Mouse (Mus musculus): ENCODE data around the gene Icos. TPM values are rescaled to one million over a fixed set of nuclear protein-coding genes. Genes with fewer than 3 reads are reported as not detected.

The Icos gene
- 0.36 and 0.50 TPM in 2 replicates for polyA plus RNA-seq (2015; fragmentation: Nextera tagmentation; extraction: Ambion mirVana)

DNA sequence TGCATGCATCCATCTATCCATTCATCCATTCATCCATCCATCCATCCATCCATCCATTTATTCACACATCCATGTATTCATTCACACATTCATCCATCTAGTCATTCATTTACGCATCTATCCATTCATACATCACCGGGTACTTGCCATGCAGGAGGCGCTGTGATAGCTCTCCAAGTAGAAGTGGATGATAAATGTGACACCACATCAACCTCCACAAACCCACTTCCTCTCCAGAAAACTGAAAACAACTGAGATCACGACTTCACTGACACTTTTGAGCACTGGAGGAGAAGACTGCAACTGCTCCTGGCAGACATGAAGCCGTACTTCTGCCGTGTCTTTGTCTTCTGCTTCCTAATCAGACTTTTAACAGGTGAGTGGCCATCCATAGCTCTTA lies at the start of gene Icos:
Icos (plus strand) TSS at position 287 of the 400 bp plus-strand sequence.
- Histone ChIP-seq H3K9ac (no peak within 1 kb of the TSS), H3K4me1 (0 out of 2 replicates have a peak, but pooled peaks cover 2% of the 10 kb centered on the region), H3K27ac (no peak within 1 kb of the TSS), H3K4me2 (no peak within 1 kb of the TSS), H3K4me3 (no peak within 1 kb of the TSS), H3K9me3 (no peaks in the 10 kb centered on the region), H3K36me3 (no peaks in the 10 kb centered on the region), H3K27me3 (no peaks in the 10 kb centered on the region)
- no peak for ATAC-seq (ENCODE audit: insufficient number of reproducible peaks, low FRiP score, low TSS enrichment, low read depth)
- WGBS = 84% methylated on average over 6 of the region's 6 CpGs

DNA sequence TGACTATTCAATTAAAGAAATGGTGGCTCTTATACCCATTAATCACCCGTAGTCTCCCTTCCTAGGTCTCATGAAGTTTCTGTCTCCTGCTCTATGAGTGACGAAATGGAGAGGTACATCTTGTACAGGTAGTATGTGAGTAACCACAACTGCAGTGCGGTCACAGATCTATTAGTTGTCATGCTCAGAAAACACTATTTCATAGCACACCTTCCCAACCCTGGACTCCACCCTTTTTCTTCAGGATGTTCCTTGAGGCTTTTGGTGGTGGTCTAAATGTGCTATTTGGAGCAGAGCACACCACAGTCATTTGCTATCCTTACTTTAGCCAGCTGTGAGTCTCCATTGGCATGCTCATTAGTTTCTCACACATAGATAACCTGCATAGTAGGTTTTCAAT lies 48.7 kb upstream of the Icos start:
- no peaks in the 10 kb centered on the region for H3K36me3 ChIP-seq
- ATAC-seq (ENCODE audit: insufficient number of reproducible peaks, low FRiP score, low TSS enrichment, low read depth) = no peak
- no peak overlapping the region for H3K27ac ChIP-seq
- 89% methylated on average over 3 of the region's 3 CpGs for WGBS
- H3K4me1 ChIP-seq = no peaks in the 10 kb centered on the region
- no peak overlapping the region for H3K9ac ChIP-seq
- no peak overlapping the region for H3K4me2 ChIP-seq
- H3K9me3 ChIP-seq = no peaks in the 10 kb centered on the region
- H3K27me3 ChIP-seq = no peaks in the 10 kb centered on the region
- H3K4me3 ChIP-seq = no peak overlapping the region

DNA sequence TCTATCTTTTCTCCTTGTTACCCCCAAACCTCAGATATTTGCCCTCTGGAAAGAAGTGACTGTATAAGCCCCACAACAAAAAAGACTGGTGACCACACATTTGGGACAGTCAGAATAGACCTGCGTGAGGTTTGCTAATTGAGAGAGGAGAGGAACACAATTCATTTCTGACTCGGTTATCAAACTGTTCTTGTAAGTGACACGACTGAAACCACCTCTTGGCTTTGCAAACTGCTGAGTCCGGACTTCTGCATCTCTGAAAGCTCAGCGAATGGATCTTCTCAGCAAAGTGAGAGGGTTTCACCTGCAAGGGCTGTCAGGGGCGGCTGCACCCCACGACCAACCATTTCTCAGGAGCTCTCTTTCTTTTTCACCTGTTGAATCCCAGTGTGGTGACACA lies 47.3 kb upstream of the Icos start:
- Histone ChIP-seq H3K4me3 (no peak overlapping the region), H3K27me3 (no peaks in the 10 kb centered on the region), H3K9me3 (no peaks in the 10 kb centered on the region), H3K27ac (no peak overlapping the region), H3K36me3 (no peaks in the 10 kb centered on the region), H3K9ac (no peak overlapping the region), H3K4me1 (no peaks in the 10 kb centered on the region), H3K4me2 (no peak overlapping the region)
- 78% methylated on average over 7 of the region's 7 CpGs for WGBS
- ATAC-seq (ENCODE audit: insufficient number of reproducible peaks, low FRiP score, low TSS enrichment, low read depth) = no peak

DNA sequence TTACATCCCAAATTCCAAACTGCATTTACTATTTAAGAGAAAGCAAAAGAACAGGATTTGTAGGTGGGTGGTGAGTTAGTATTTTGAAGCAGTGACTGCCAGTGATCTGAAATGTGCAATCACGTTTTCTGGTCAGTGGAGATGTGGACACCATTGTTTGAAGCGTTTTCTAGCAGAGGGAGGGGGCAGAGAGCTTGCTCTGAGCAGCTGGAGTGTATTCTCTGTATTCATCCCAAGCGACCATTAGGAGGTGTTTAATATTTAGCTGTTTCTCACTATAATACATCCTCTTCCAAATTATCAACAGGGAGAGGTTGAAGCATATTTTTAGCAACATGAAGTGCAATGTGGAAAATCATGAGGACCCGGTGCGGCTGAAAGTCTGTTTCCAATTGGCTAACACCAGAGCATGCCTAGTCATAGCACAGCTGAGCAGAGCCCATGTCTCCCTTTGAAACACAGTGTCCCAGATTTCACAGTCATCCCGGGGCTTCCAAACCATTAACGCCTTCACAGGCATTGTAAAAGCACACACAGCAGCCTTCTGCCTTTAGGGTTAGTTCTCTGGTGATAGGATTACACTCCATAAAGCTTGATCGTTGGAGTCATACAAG lies 41.7 kb upstream of the Icos start:
- Histone ChIP-seq H3K4me1 (peaks cover 3% of the 10 kb centered on the region; the same call in 1 of the 2 replicates), H3K27ac (no peak overlapping the region), H3K4me2 (no peak overlapping the region), H3K27me3 (no peaks in the 10 kb centered on the region; the same call in 1 of the 2 replicates), H3K9me3 (no peaks in the 10 kb centered on the region), H3K4me3 (no peak overlapping the region), H3K36me3 (no peaks in the 10 kb centered on the region), H3K9ac (no peak overlapping the region)
- no peak for ATAC-seq (ENCODE audit: insufficient number of reproducible peaks, low FRiP score, low TSS enrichment, low read depth)
- WGBS = 29% methylated on average over 8 of the region's 8 CpGs

DNA sequence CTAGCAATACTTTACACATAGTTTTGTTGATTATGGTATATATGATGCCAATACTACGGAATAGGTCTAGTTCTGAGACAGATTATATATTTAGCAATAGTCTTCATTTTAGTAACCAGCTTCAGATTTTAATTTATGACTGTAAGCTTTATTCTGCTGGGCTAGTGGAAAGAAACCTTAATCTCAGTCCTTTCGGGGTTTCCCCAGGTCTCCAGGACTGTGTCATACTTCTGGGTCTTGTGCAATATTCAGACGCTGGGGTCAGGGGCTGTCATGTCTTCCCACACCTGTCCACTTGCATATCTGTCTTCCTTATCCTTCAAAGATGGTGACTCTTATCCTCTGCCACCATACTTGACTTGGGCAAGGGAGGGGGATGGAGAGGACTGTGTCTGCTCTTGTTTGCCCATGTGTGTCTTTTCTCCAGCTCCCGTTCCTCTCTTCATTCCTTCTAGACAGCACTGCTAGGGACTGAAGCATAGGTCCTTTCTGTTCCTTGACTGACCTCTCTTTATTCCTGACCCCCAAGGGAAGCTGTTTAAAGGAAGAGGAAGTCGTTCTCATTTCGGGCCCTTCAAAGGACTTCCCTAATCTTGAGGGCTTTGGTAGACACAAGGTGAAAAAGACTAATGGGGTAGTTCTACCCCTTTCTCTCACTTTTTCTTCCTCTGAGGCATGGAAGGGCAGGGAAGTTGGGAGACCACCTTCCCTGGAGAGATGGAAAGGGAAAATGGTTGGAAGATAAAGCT lies 40.6 kb upstream of the Icos start:
- no peak overlapping the region for H3K4me3 ChIP-seq
- no peaks in the 10 kb centered on the region for H3K9me3 ChIP-seq
- ATAC-seq (ENCODE audit: insufficient number of reproducible peaks, low FRiP score, low TSS enrichment, low read depth) = no peak
- H3K27me3 ChIP-seq = no peaks in the 10 kb centered on the region; the same call in 1 of the 2 replicates
- 73% methylated on average over 6 of the region's 6 CpGs for WGBS
- no peak overlapping the region for H3K27ac ChIP-seq
- H3K4me2 ChIP-seq = no peak overlapping the region
- no peak overlapping the region for H3K9ac ChIP-seq
- H3K36me3 ChIP-seq = no peaks in the 10 kb centered on the region
- peaks cover 3% of the 10 kb centered on the region; the same call in 1 of the 2 replicates for H3K4me1 ChIP-seq

- H3K27ac ChIP-seq = no peak overlapping the region
- no peak overlapping the region for H3K4me2 ChIP-seq
- no peaks in the 10 kb centered on the region for H3K36me3 ChIP-seq
- no peak overlapping the region for H3K4me3 ChIP-seq
- no peak for ATAC-seq (ENCODE audit: insufficient number of reproducible peaks, low FRiP score, low TSS enrichment, low read depth)
- H3K9me3 ChIP-seq = no peaks in the 10 kb centered on the region
- H3K4me1 ChIP-seq = peaks cover 3% of the 10 kb centered on the region; the same call in 1 of the 2 replicates
- 72% methylated on average over 2 of the region's 2 CpGs for WGBS
- H3K9ac ChIP-seq = no peak overlapping the region
- no peaks in the 10 kb centered on the region; the same call in 1 of the 2 replicates for H3K27me3 ChIP-seq
Measured at GRCm38 (mm10) chr1:60938256-60938655, 39.5 kb upstream of the Icos start.

DNA sequence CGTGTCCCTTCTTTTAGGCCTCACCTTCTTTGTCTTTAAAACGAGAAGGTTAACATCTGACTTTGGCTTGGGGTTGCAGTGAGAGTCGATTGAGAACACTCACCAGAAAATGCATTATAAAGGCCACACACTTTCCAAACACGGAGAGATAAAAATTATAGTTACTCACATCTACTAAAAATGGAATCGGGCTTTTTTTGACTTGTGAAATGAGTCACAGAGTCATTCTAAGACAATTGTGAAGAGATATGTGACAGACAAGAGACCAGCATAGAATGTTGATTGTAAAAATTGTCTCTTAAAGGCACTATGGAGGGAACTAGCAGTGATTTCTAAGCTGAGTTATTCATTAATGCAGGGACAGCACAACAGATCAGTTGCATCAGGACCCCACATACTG lies 38.8 kb upstream of the Icos start:
- H3K9ac ChIP-seq = no peak overlapping the region
- peaks cover 3% of the 10 kb centered on the region; the same call in 1 of the 2 replicates for H3K4me1 ChIP-seq
- H3K27ac ChIP-seq = no peak overlapping the region
- no peak overlapping the region for H3K4me2 ChIP-seq
- no peak overlapping the region for H3K4me3 ChIP-seq
- no peaks in the 10 kb centered on the region for H3K36me3 ChIP-seq
- H3K27me3 ChIP-seq = no peaks in the 10 kb centered on the region; the same call in 1 of the 2 replicates
- no peak for ATAC-seq (ENCODE audit: insufficient number of reproducible peaks, low FRiP score, low TSS enrichment, low read depth)
- no peaks in the 10 kb centered on the region for H3K9me3 ChIP-seq
- 88% methylated on average over 5 of the region's 5 CpGs for WGBS

DNA sequence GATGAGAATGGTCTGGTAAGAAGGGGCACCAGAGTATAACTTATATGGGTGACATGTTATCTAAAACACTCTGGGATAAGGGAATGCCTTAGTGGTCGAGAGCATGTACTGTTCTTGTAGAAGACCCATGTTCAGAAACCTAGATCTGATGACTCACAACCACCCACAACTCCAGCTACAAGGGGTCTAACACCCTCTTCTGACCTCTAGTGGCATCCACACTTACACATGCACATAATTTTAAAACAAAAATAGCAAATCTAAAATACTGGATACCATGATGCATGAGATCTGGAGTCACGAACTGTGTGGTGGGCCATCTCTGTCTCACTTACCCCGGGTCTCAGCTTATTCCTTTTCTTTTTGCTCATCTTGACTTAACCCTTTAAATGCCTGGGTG lies 37.7 kb upstream of the Icos start:
- no peak for ATAC-seq (ENCODE audit: insufficient number of reproducible peaks, low FRiP score, low TSS enrichment, low read depth)
- H3K36me3 ChIP-seq = no peaks in the 10 kb centered on the region
- peaks cover 3% of the 10 kb centered on the region; the same call in 1 of the 2 replicates for H3K4me1 ChIP-seq
- no peak overlapping the region for H3K9ac ChIP-seq
- no peak overlapping the region for H3K4me2 ChIP-seq
- H3K27me3 ChIP-seq = no peaks in the 10 kb centered on the region; the same call in 1 of the 2 replicates
- no peak overlapping the region for H3K4me3 ChIP-seq
- no peak overlapping the region for H3K27ac ChIP-seq
- 78% methylated on average over 3 of the region's 3 CpGs for WGBS
- no peaks in the 10 kb centered on the region for H3K9me3 ChIP-seq

DNA sequence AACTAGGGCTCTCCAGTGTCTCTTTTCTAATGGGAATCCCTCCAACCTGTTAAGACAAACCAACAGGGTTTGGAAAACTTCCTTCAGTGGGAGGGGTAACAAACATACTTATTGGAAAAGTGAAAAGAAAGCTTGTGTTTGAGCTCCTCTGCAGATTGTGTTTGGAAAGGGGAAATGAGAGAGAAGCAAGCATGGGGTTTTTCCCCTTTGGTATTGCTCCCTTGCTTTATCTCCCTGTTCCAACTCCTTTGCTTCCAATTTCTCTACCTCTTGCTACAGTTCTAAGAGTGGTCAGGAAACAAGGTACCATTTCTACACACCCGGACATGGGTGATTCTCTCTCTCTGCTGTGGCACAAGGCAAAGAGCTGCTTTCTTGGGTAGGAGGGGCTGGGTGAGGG lies 37.1 kb upstream of the Icos start:
- no peak for ATAC-seq (ENCODE audit: insufficient number of reproducible peaks, low FRiP score, low TSS enrichment, low read depth)
- Histone ChIP-seq H3K4me1 (peaks cover 3% of the 10 kb centered on the region; the same call in 1 of the 2 replicates), H3K36me3 (no peaks in the 10 kb centered on the region), H3K27me3 (no peaks in the 10 kb centered on the region; the same call in 1 of the 2 replicates), H3K4me3 (no peak overlapping the region), H3K9ac (no peak overlapping the region), H3K27ac (no peak overlapping the region), H3K4me2 (no peak overlapping the region), H3K9me3 (no peaks in the 10 kb centered on the region)
- 79% methylated on average over 1 of the region's 1 CpGs for WGBS

GRCm38 (mm10) chr1:60941056-60942048 lies 36.4 kb upstream of the Icos start:
- WGBS = 79% methylated on average over 5 of the region's 5 CpGs
- no peak overlapping the region for H3K4me2 ChIP-seq
- no peak overlapping the region for H3K27ac ChIP-seq
- no peaks in the 10 kb centered on the region for H3K9me3 ChIP-seq
- H3K27me3 ChIP-seq = no peaks in the 10 kb centered on the region; the same call in 1 of the 2 replicates
- ATAC-seq (ENCODE audit: insufficient number of reproducible peaks, low FRiP score, low TSS enrichment, low read depth) = no peak
- no peaks in the 10 kb centered on the region for H3K36me3 ChIP-seq
- H3K4me1 ChIP-seq = peaks cover under 1% of the 10 kb centered on the region; the same call in 1 of the 2 replicates
- H3K4me3 ChIP-seq = no peak overlapping the region
- no peak overlapping the region for H3K9ac ChIP-seq

- 73% methylated on average over 2 of the region's 2 CpGs for WGBS
- Histone ChIP-seq H3K36me3 (no peaks in the 10 kb centered on the region), H3K9ac (no peak overlapping the region), H3K27ac (no peak overlapping the region), H3K4me3 (no peak overlapping the region), H3K4me1 (no peaks in the 10 kb centered on the region), H3K9me3 (no peaks in the 10 kb centered on the region), H3K27me3 (no peaks in the 10 kb centered on the region), H3K4me2 (no peak overlapping the region)
- ATAC-seq (ENCODE audit: insufficient number of reproducible peaks, low FRiP score, low TSS enrichment, low read depth) = no peak
Measured at GRCm38 (mm10) chr1:60942921-60943320, 34.8 kb upstream of the Icos start.

All from limb, embryonic 15.5 days (tissue).